Mouse (Mus musculus) liver, adult 2 months (tissue): Measurements from ENCODE around the gene Sh2b1.

ENCODE experiments used
- CTCF ChIP-seq: fragments of 200-500 bp; IDR thresholded peaks from 2 replicates; pipeline ENCODE4 v1.5.1; 2011; ENCODE audit warnings: low read depth, low read length, control low read depth
- POLR2A ChIP-seq: fragments of 200-500 bp; IDR thresholded peaks from 2 replicates; pipeline ENCODE4 v1.6.1; 2011; ENCODE audit warnings: low read length, control low read depth; ENCODE audit not compliant: insufficient read depth; ENCODE audit errors: extremely low read depth

DNA sequence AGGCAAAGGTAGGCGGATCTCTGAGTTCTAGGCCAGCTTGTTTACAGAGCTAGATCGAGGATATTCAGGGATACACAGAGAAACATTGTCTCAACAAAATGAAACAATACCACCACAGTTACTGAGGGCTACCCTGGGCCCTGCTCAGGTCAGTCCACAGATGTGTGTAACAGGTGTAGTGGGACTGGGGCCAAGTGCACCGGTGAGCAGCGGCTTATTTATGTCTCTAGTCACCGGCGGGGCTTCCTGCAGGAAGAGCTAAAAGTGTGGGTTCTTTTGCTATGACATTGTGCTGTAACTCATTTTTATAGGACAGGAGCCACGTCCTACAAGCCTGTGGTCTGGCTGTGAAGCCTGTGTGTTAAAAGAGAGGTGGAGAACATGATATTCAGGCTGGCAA is 21.4 kb downstream of the Sh2b1 start:
- TF ChIP-seq CTCF: no peak
- TF ChIP-seq POLR2A: no peak
